Mouse (Mus musculus) CH12.LX (cell line): ENCODE measurements at regions not wholly inside any gene's neighbourhood (a gene's known extent, or its start where the extent isn't known, plus 50 kb on each side); places are given as distances from the start of the nearest gene placed in this dataset.

Experiments
- DNase-seq: peaks from one replicate; pipeline ENCODE4 v3.0.0-alpha.2; 2013; ENCODE audit errors: extremely low read depth
- H3K27ac ChIP-seq: 2 replicates; pipeline ENCODE4 v1.5.1; 2012; ENCODE audit warnings: low read depth, mild to moderate bottlenecking, control low read depth, moderate library complexity; ENCODE audit not compliant: insufficient read depth
- H3K27me3 ChIP-seq: replicated peaks from 2 replicates; pipeline ENCODE3; 2012; ENCODE audit warnings: inconsistent platforms
- H3K36me3 ChIP-seq, 2 experiments: replicated peaks in 1 of 2; 2 replicates each; pipeline versions ENCODE3 to v1.6.1; 2012; ENCODE audit warnings: inconsistent platforms in 1 of 2, low read length in 1 of 2, mild to moderate bottlenecking in 1 of 2, mixed read lengths in 1 of 2, moderate library complexity in 1 of 2; ENCODE audit not compliant: control insufficient read depth in 1 of 2, insufficient read depth in 1 of 2
- H3K4me1 ChIP-seq, 2 experiments: 2 replicates each; pipeline ENCODE4 v1.6.1; 2012; ENCODE audit warnings: inconsistent platforms in 1 of 2, moderate library complexity in 1 of 2; ENCODE audit not compliant: insufficient read depth in 2 of 2, control insufficient read depth in 1 of 2
- H3K4me2 ChIP-seq: 2 replicates; pipeline ENCODE4 v1.6.1; 2012; ENCODE audit warnings: low read depth, mild to moderate bottlenecking, control low read depth; ENCODE audit not compliant: poor library complexity, insufficient read depth, severe bottlenecking
- H3K4me3 ChIP-seq, 3 experiments: fragments of 150-350 bp in 1 of 3; sonication (generic) in 1 of 3; replicated peaks in 1 of 3; 2 replicates each; pipeline versions ENCODE3 to v1.5.1; 2011 to 2012; ENCODE audit warnings: low read depth in 2 of 3, low read length in 2 of 3, mild to moderate bottlenecking in 2 of 3, moderate library complexity in 2 of 3, control low read depth in 1 of 3, improper control_type of control experiment in 1 of 3, inconsistent platforms in 1 of 3, mixed read lengths in 1 of 3; ENCODE audit not compliant: poor library complexity in 1 of 3
- H3K79me2 ChIP-seq: replicated peaks from 2 replicates; pipeline ENCODE4 v1.6.1; 2012; ENCODE audit warnings: mild to moderate bottlenecking, moderate library complexity; ENCODE audit not compliant: control insufficient read depth, poor library complexity, insufficient read depth, severe bottlenecking; ENCODE audit errors: extremely low read depth
- H3K9ac ChIP-seq: 2 replicates; pipeline ENCODE4 v1.6.1; 2012; ENCODE audit warnings: low read depth, mild to moderate bottlenecking, control low read depth, moderate library complexity; ENCODE audit not compliant: insufficient read depth
- H3K9me3 ChIP-seq: replicated peaks from 2 replicates; pipeline ENCODE3; 2012; ENCODE audit warnings: low read length, inconsistent platforms, mixed read lengths
- CHD1 ChIP-seq: IDR thresholded peaks from 2 replicates; pipeline ENCODE4 v1.6.1; 2012; ENCODE audit warnings: low read depth, low read length, improper control_type of control experiment, inconsistent platforms
- GABPA ChIP-seq: IDR thresholded peaks from 2 replicates; pipeline ENCODE4 v1.6.1; 2012; ENCODE audit warnings: low read depth, low read length, improper control_type of control experiment, inconsistent platforms; ENCODE audit not compliant: insufficient replicate concordance
- IRF4 ChIP-seq: IDR thresholded peaks from 2 replicates; pipeline ENCODE4 v1.6.1; 2014; ENCODE audit warnings: low read depth, mild to moderate bottlenecking, inconsistent platforms, low read length, improper control_type of control experiment
- MXI1 ChIP-seq: IDR thresholded peaks from 2 replicates; pipeline ENCODE4 v1.6.1; 2011; ENCODE audit warnings: mild to moderate bottlenecking, low read depth, low read length, improper control_type of control experiment
- NELFE ChIP-seq: IDR thresholded peaks from 2 replicates; pipeline ENCODE4 v1.6.1; 2011; ENCODE audit warnings: low read depth, low read length, improper control_type of control experiment
- NRF1 ChIP-seq: IDR thresholded peaks from 2 replicates; pipeline ENCODE4 v1.6.1; 2014; ENCODE audit warnings: low read depth, mild to moderate bottlenecking, inconsistent platforms, low read length, improper control_type of control experiment, moderate library complexity
- SIN3A ChIP-seq: IDR thresholded peaks from 2 replicates; pipeline ENCODE4 v1.6.1; 2012; ENCODE audit warnings: low read length, improper control_type of control experiment, inconsistent platforms
- SMC3 ChIP-seq: IDR thresholded peaks from 2 replicates; pipeline ENCODE4 v1.6.1; 2011; ENCODE audit warnings: low read depth, low read length, improper control_type of control experiment
- USF2 ChIP-seq: conservative IDR thresholded peaks from 2 replicates; pipeline ENCODE4 v1.6.1; 2011; ENCODE audit warnings: low read depth, low read length, improper control_type of control experiment
- dilution Hi-C: fragments of 300-500 bp; cut with MboI; formaldehyde crosslinking; loops from 2 replicates; pipeline ENCODE4 v1.14.3; 2020; ENCODE audit warnings: low sequenced_read_pairs; ENCODE audit not compliant: extremely low pct_unique_long_range_greater_than_20kb, extremely low pct_ligation_motif_present
- in situ Hi-C: fragments of 300-500 bp; cut with MboI; formaldehyde crosslinking; loops from 3 replicates; pipeline ENCODE4 v1.14.3; 2019; ENCODE audit warnings: low sequenced_read_pairs, low pct_ligation_motif_present, low pct_unique_long_range_greater_than_20kb, mixed read lengths

DNA sequence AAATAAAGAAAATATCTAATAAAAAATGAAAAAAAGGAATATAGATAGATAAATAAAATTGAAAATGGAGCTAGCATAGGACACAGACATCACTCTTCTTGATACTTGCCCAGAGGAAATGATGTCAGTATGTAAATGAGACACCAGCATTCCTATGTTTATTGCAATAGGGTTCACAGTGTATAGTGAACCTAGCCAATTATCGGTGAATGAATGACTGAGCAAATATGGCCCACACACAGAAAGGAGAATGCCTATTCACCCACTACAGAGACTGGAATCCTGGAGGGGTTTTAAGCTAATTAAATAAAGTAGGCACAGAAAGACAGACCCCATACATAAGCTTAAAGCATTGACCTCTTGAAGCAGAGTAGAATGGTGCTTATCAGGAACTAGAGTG lies 373.9 kb upstream of the 4933412E24Rik start:
- no peak overlapping the region for H3K9ac ChIP-seq
- no peak overlapping the region for H3K4me3 ChIP-seq
- no peak for DNase-seq
- no peaks in the 10 kb centered on the region for H3K79me2 ChIP-seq
- dilution Hi-C loops: no loop called here
- in situ Hi-C loops: no loop called here
- H3K27me3 ChIP-seq: no peaks in the 10 kb centered on the region
- H3K4me2 ChIP-seq: no peak overlapping the region
- H3K36me3 ChIP-seq: no peaks in the 10 kb centered on the region
- H3K4me1 ChIP-seq: no peaks in the 10 kb centered on the region
- H3K27ac ChIP-seq: no peak overlapping the region
- TF ChIP-seq NRF1 (no peak), USF2 (no peak), SIN3A (no peak), IRF4 (no peak), GABPA (no peak), MXI1 (no peak), CHD1 (no peak), NELFE (no peak)
- H3K9me3 ChIP-seq: no peaks in the 10 kb centered on the region

DNA sequence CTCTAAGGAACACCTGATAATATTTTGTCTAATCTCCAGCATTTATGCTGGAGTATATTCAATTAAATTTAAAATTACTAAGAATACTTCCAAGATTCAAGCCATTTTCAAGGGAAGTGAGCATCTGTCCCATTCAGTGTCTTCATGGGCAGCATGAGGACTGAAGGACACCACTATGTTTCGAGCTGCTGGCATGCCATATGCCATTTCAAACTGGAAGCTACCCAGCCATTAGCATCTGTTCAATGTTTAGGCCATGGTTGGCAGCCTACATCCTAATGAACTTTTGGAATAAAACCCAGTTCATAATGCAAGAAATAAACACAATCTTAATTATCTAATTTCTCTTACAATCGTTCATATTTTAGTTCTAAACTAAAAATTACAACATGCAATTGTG lies 371.5 kb upstream of the 4933412E24Rik start:
- no peaks in the 10 kb centered on the region for H3K79me2 ChIP-seq
- dilution Hi-C loops: no loop called here
- H3K27me3 ChIP-seq: no peaks in the 10 kb centered on the region
- in situ Hi-C loops: no loop called here
- H3K4me1 ChIP-seq: no peaks in the 10 kb centered on the region
- H3K4me3 ChIP-seq: no peak overlapping the region
- no peaks in the 10 kb centered on the region for H3K9me3 ChIP-seq
- no peak for TF ChIP-seq SMC3
- H3K4me2 ChIP-seq: no peak overlapping the region
- H3K27ac ChIP-seq: no peak overlapping the region
- no peaks in the 10 kb centered on the region for H3K36me3 ChIP-seq
- no peak overlapping the region for H3K9ac ChIP-seq
- no peak for DNase-seq
